Mouse (Mus musculus): Measurements from ENCODE around the gene Cpsf3.

The Cpsf3 gene

GRCm38 (mm10) chr12:21288716-21289395 is 3.7 kb downstream of the Cpsf3 start:
- no peak for DNase-seq (ENCODE audit: low spot score in 2 of 2)

- no peak for DNase-seq (ENCODE audit: low spot score in 2 of 2)
These were observed 4.5 kb downstream of the Cpsf3 start for GRCm38 (mm10) chr12:21289651-21290050.

- no peak for DNase-seq (ENCODE audit: low spot score in 2 of 2)
These were observed 13.7 kb downstream of the Cpsf3 start for GRCm38 (mm10) chr12:21298856-21299255.

GRCm38 (mm10) chr12:21301324-21301723 is 16.1 kb downstream of the Cpsf3 start:
- no peak for DNase-seq (ENCODE audit: low spot score in 2 of 2)

GRCm38 (mm10) chr12:21301932-21302331 is 16.7 kb downstream of the Cpsf3 start:
- DNase-seq (ENCODE audit: low spot score in 2 of 2): no peak

- DNase-seq (ENCODE audit: low spot score in 2 of 2): no peak
These were observed 17.2 kb downstream of the Cpsf3 start for GRCm38 (mm10) chr12:21302361-21302783.

- DNase-seq (ENCODE audit: low spot score in 2 of 2): no peak
These were observed 20.6 kb downstream of the Cpsf3 start for GRCm38 (mm10) chr12:21305741-21306140.

- no peak for DNase-seq (ENCODE audit: low spot score in 2 of 2)
These were observed 21.5 kb downstream of the Cpsf3 start for GRCm38 (mm10) chr12:21306721-21307120.

GRCm38 (mm10) chr12:21312201-21312600 is 27.0 kb downstream of the Cpsf3 start:
- no peak for DNase-seq (ENCODE audit: low spot score in 2 of 2)

GRCm38 (mm10) chr12:21315923-21316868 is 31.0 kb downstream of the Cpsf3 start, which contains the start of gene Iah1:
TSS of gene Iah1 (plus strand) at chr12:21316389.
- DNase-seq (ENCODE audit: low spot score in 2 of 2): peak; percentile 68 to 81

GRCm38 (mm10) chr12:21316869-21317265 is 31.7 kb downstream of the Cpsf3 start:
- DNase-seq (ENCODE audit: low spot score in 2 of 2): peak; percentile 15 to 22

GRCm38 (mm10) chr12:21318143-21318895 is 33.1 kb downstream of the Cpsf3 start:
- DNase-seq (ENCODE audit: low spot score in 2 of 2): peak; percentile 59 to 65

GRCm38 (mm10) chr12:21320317-21320716 is 35.1 kb downstream of the Cpsf3 start:
- DNase-seq (ENCODE audit: low spot score in 2 of 2): no peak

GRCm38 (mm10) chr12:21321170-21321569 is 36.0 kb downstream of the Cpsf3 start:
- no peak for DNase-seq (ENCODE audit: low spot score in 2 of 2)

GRCm38 (mm10) chr12:21322296-21322695 is 37.1 kb downstream of the Cpsf3 start:
- DNase-seq (ENCODE audit: low spot score in 2 of 2): no peak

GRCm38 (mm10) chr12:21322856-21323255 is 37.7 kb downstream of the Cpsf3 start:
- no peak for DNase-seq (ENCODE audit: low spot score in 2 of 2)

GRCm38 (mm10) chr12:21324101-21324500 is 38.9 kb downstream of the Cpsf3 start:
- no peak for DNase-seq (ENCODE audit: low spot score in 2 of 2)

- no peak for DNase-seq (ENCODE audit: low spot score in 2 of 2)
These were observed 40.1 kb downstream of the Cpsf3 start for GRCm38 (mm10) chr12:21325266-21325665.

- no peak for DNase-seq (ENCODE audit: low spot score in 2 of 2)
These were observed 41.1 kb downstream of the Cpsf3 start for GRCm38 (mm10) chr12:21326325-21326724.

GRCm38 (mm10) chr12:21329661-21330400 is 44.6 kb downstream of the Cpsf3 start:
- DNase-seq (ENCODE audit: low spot score in 2 of 2): no peak

GRCm38 (mm10) chr12:21330961-21331576 is 45.9 kb downstream of the Cpsf3 start:
- peak; percentile 29 to 66 for DNase-seq (ENCODE audit: low spot score in 2 of 2)

Data from right cerebral cortex, adult 2 months (tissue).